Mouse (Mus musculus): ENCODE measurements around the gene Rufy1. TPM values are rescaled to one million over a fixed set of nuclear protein-coding genes. Genes with fewer than 3 reads are reported as not detected.

Rufy1 gene
- polyA plus RNA-seq, 1 experiment from 2014 or later = 33.4 TPM

DNA sequence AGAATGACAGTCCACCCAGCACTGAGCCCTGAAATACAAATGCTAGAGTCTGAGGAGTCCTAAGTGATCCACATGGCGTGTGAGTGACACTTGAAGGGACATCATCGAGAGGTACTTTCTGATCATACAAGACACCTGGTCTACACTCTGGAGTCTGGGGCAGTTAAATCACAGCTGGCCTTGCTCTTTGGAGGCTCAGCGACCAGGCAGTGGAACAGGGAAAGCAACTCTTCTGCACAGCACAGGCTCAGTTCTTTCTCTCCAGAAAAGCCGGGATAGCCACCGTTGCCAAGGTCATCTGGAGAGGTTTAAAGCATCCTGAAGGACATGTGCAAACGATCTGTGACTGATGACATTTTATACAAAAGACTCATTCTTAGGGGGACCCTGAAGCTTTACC lies 23.7 kb downstream of the Rufy1 start:
- peaks cover 29% of the 10 kb centered on the region for H3K36me3 ChIP-seq (ENCODE audit: control insufficient read depth, insufficient read depth)
- peaks cover 15% of the 10 kb centered on the region for H3K4me1 ChIP-seq (ENCODE audit: control insufficient read depth, insufficient read depth, low read length)
- no peak overlapping the region for H3K27ac ChIP-seq (ENCODE audit: low read length)
- no peaks in the 10 kb centered on the region for H3K9me3 ChIP-seq (replicated peaks; ENCODE audit: control insufficient read depth, low read length)
- no peak overlapping the region for H3K9ac ChIP-seq (ENCODE audit: low read length)
- H3K4me2 ChIP-seq (ENCODE audit: low read depth, low read length) = no peak overlapping the region
- no peaks in the 10 kb centered on the region for H3K27me3 ChIP-seq (ENCODE audit: control insufficient read depth, insufficient read depth, low read length)
- ATAC-seq (replicated peaks; ENCODE audit: extremely low read depth, insufficient read depth, low FRiP score) = no peak
- no peak overlapping the region for H3K4me3 ChIP-seq (ENCODE audit: low read length)
- 56% methylated on average over 6 of the region's 6 CpGs for WGBS

DNA sequence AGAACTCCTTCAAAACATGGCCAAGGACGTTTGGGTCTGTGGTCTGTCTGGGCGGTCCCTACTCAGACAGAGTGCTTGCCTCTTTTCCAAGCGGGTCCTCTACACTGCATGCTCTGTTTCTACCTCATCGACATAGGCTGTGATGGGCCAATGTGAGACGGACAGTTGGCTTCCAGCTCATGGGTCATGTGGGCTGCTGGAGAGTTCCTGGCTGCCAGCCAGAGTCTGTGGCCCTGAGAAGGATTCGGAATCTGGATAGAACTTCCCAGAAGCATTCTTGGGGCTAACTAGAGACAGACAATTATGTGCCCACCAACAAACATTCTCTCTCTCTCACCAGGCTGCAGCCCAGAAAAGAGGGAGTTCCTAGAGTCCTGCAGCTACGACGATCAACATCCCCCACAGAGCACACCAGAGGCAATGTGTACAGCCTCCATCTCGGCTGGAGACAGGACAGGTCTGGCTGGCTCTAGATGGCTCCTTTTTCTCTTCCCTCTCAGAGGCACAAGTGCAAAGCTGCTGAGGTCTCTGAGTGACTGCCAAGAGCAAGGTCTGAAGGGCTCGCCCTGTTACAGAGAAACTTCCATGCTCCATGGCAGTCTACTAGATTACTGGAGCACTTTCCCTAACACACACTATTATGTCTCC lies 27.4 kb downstream of the Rufy1 start:
- no peaks in the 10 kb centered on the region for H3K27me3 ChIP-seq (ENCODE audit: control insufficient read depth, insufficient read depth, low read length)
- peaks cover 15% of the 10 kb centered on the region for H3K4me1 ChIP-seq (ENCODE audit: control insufficient read depth, insufficient read depth, low read length)
- peaks cover 36% of the 10 kb centered on the region for H3K36me3 ChIP-seq (ENCODE audit: control insufficient read depth, insufficient read depth)
- H3K4me2 ChIP-seq (ENCODE audit: low read depth, low read length) = peak overlapping the region; percentile 4; the same call in 1 of the 2 replicates
- no peaks in the 10 kb centered on the region for H3K9me3 ChIP-seq (replicated peaks; ENCODE audit: control insufficient read depth, low read length)
- 32% methylated on average over 10 of the region's 10 CpGs for WGBS
- no peak overlapping the region for H3K4me3 ChIP-seq (ENCODE audit: low read length)
- 0 out of 2 replicates have a peak overlapping the region, but pooled peaks have one; percentile 13 for H3K9ac ChIP-seq (ENCODE audit: low read length)
- peak overlapping the region; percentile 76 for H3K27ac ChIP-seq (ENCODE audit: low read length)
- ATAC-seq (replicated peaks; ENCODE audit: extremely low read depth, insufficient read depth, low FRiP score) = peak; percentile 73

GRCm38 (mm10) chr11:50402481-50402880 lies 28.4 kb downstream of the Rufy1 start:
- Histone ChIP-seq H3K36me3 (ENCODE audit: control insufficient read depth, insufficient read depth) (peaks cover 36% of the 10 kb centered on the region), H3K27ac (ENCODE audit: low read length) (peak overlapping the region; percentile 76; the same call in 1 of the 2 replicates), H3K27me3 (ENCODE audit: control insufficient read depth, insufficient read depth, low read length) (no peaks in the 10 kb centered on the region)

GRCm38 (mm10) chr11:50398803-50399202 lies 32.1 kb downstream of the Rufy1 start:
- no peak for ATAC-seq (replicated peaks; ENCODE audit: extremely low read depth, insufficient read depth, low FRiP score)
- H3K9ac ChIP-seq (ENCODE audit: low read length) = no peak overlapping the region
- H3K9me3 ChIP-seq (replicated peaks; ENCODE audit: control insufficient read depth, low read length) = no peaks in the 10 kb centered on the region
- H3K27me3 ChIP-seq (ENCODE audit: control insufficient read depth, insufficient read depth, low read length) = no peaks in the 10 kb centered on the region
- H3K4me2 ChIP-seq (ENCODE audit: low read depth, low read length) = no peak overlapping the region
- H3K36me3 ChIP-seq (ENCODE audit: control insufficient read depth, insufficient read depth) = peaks cover 36% of the 10 kb centered on the region
- H3K4me1 ChIP-seq (ENCODE audit: control insufficient read depth, insufficient read depth, low read length) = peaks cover 9% of the 10 kb centered on the region
- H3K4me3 ChIP-seq (ENCODE audit: low read length) = no peak overlapping the region
- WGBS = 83% methylated on average over 13 of the region's 13 CpGs
- no peak overlapping the region for H3K27ac ChIP-seq (ENCODE audit: low read length)

More at GRCm38 (mm10) chr11:50402481-50402880, 28.4 kb downstream of the Rufy1 start:
- no peaks in the 10 kb centered on the region for H3K9me3 ChIP-seq (replicated peaks; ENCODE audit: control insufficient read depth, low read length)
- WGBS = 87% methylated on average over 3 of the region's 3 CpGs
- peaks cover 15% of the 10 kb centered on the region for H3K4me1 ChIP-seq (ENCODE audit: control insufficient read depth, insufficient read depth, low read length)
- H3K4me2 ChIP-seq (ENCODE audit: low read depth, low read length) = no peak overlapping the region
- no peak overlapping the region for H3K4me3 ChIP-seq (ENCODE audit: low read length)
- no peak overlapping the region for H3K9ac ChIP-seq (ENCODE audit: low read length)
- ATAC-seq (replicated peaks; ENCODE audit: extremely low read depth, insufficient read depth, low FRiP score) = no peak

DNA sequence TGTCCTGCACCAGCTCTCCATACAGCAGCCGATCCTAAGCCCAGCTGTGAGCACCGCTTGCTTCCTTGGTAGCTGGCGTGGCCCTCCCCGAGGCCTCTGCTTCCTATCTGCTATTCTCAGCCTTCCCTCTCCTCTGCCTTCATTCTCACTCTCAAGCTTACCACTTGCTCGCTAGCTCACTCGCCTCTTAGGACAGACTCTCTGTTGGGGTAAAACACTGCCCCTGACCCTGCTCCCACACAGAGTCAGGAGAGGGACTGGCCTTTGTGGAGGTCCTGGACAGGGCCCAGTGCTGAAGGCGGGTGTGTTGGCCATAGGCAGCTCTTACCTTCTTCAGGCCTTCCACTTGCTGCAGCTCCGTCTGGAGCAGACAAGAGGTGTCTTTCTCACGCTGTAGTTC lies 33.6 kb downstream of the Rufy1 start:
- Histone ChIP-seq H3K27ac (ENCODE audit: low read length) (no peak overlapping the region), H3K4me1 (ENCODE audit: control insufficient read depth, insufficient read depth, low read length) (no peaks in the 10 kb centered on the region; the same call in 1 of the 2 replicates), H3K9me3 (replicated peaks; ENCODE audit: control insufficient read depth, low read length) (no peaks in the 10 kb centered on the region), H3K36me3 (ENCODE audit: control insufficient read depth, insufficient read depth) (peaks cover 41% of the 10 kb centered on the region), H3K27me3 (ENCODE audit: control insufficient read depth, insufficient read depth, low read length) (no peaks in the 10 kb centered on the region), H3K4me3 (ENCODE audit: low read length) (no peak overlapping the region), H3K9ac (ENCODE audit: low read length) (no peak overlapping the region), H3K4me2 (ENCODE audit: low read depth, low read length) (no peak overlapping the region)
- no peak for ATAC-seq (replicated peaks; ENCODE audit: extremely low read depth, insufficient read depth, low FRiP score)
- 67% methylated on average over 9 of the region's 9 CpGs for WGBS

DNA sequence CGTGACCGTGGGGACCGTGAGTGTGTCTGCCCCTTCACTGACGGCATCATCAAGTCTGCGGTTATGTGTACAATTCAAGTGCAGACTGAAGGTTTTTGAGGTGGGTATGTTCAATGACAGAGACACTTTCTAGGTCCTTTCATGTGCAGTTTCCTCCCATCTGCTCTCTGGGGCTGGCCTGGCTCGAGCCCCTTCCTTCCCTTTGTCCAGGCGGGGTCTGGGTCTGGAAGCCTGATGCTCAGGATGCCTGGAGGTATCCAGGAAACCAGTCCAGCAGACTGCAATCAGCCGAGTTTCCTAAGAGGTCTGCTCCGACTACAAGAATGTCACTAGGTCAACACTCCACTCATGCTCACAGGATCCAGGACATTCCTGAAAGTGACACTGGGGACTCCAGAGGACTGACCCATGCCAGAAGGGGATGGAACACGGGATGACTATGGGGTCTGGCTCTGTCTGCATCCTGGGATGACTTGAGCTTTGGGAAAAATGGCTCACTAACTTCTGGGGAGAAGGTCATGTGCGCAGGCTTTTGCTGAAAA lies 34.1 kb downstream of the Rufy1 start:
- Histone ChIP-seq H3K36me3 (ENCODE audit: control insufficient read depth, insufficient read depth) (peaks cover 38% of the 10 kb centered on the region), H3K4me3 (ENCODE audit: low read length) (no peak overlapping the region), H3K9ac (ENCODE audit: low read length) (no peak overlapping the region), H3K27me3 (ENCODE audit: control insufficient read depth, insufficient read depth, low read length) (no peaks in the 10 kb centered on the region), H3K4me2 (ENCODE audit: low read depth, low read length) (no peak overlapping the region), H3K9me3 (replicated peaks; ENCODE audit: control insufficient read depth, low read length) (no peaks in the 10 kb centered on the region), H3K4me1 (ENCODE audit: control insufficient read depth, insufficient read depth, low read length) (0 out of 2 replicates have a peak, but pooled peaks cover under 1% of the 10 kb centered on the region), H3K27ac (ENCODE audit: low read length) (no peak overlapping the region)
- ATAC-seq (replicated peaks; ENCODE audit: extremely low read depth, insufficient read depth, low FRiP score) = no peak
- WGBS = 65% methylated on average over 11 of the region's 11 CpGs

GRCm38 (mm10) chr11:50394731-50395130 lies 36.2 kb downstream of the Rufy1 start:
- 89% methylated on average over 7 of the region's 7 CpGs for whole genome bisulfite sequencing
- no peak overlapping the region for H3K4me2 ChIP-seq (ENCODE audit: low read depth, low read length)
- peaks cover 27% of the 10 kb centered on the region for H3K36me3 ChIP-seq (ENCODE audit: control insufficient read depth, insufficient read depth)
- no peaks in the 10 kb centered on the region for H3K27me3 ChIP-seq (ENCODE audit: control insufficient read depth, insufficient read depth, low read length)
- no peaks in the 10 kb centered on the region for H3K9me3 ChIP-seq (replicated peaks; ENCODE audit: control insufficient read depth, low read length)
- H3K4me1 ChIP-seq (ENCODE audit: control insufficient read depth, insufficient read depth, low read length) = peaks cover 7% of the 10 kb centered on the region
- no peak for ATAC-seq (replicated peaks; ENCODE audit: extremely low read depth, insufficient read depth, low FRiP score)
- no peak overlapping the region for H3K9ac ChIP-seq (ENCODE audit: low read length)
- H3K4me3 ChIP-seq (ENCODE audit: low read length) = no peak overlapping the region
- no peak overlapping the region for H3K27ac ChIP-seq (ENCODE audit: low read length)

DNA sequence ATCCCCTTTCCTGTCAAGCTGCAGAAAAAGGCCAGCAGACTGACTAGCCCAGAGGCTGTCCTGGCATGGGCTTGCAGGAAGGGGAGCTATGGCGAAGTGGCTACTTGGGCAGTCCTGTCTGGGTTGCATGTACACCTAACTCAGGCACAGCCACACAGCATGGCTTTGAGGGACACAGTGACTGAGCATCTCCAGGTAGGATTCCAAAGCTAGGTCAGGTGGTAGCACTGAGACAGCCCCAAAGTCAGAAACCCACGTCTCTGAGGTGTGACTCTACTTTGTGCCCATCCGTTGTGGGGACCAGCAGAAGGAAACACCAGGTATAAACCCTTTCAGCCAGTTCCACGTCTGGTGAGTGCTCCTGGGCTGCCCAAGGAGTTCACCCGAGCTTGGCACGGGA lies 37.6 kb downstream of the Rufy1 start:
- 87% methylated on average over 6 of the region's 6 CpGs for WGBS
- Histone ChIP-seq H3K9ac (ENCODE audit: low read length) (no peak overlapping the region), H3K27me3 (ENCODE audit: control insufficient read depth, insufficient read depth, low read length) (no peaks in the 10 kb centered on the region), H3K27ac (ENCODE audit: low read length) (no peak overlapping the region), H3K36me3 (ENCODE audit: control insufficient read depth, insufficient read depth) (peaks cover 27% of the 10 kb centered on the region), H3K4me1 (ENCODE audit: control insufficient read depth, insufficient read depth, low read length) (peaks cover 7% of the 10 kb centered on the region), H3K4me2 (ENCODE audit: low read depth, low read length) (no peak overlapping the region), H3K9me3 (replicated peaks; ENCODE audit: control insufficient read depth, low read length) (no peaks in the 10 kb centered on the region), H3K4me3 (ENCODE audit: low read length) (no peak overlapping the region)
- ATAC-seq (replicated peaks; ENCODE audit: extremely low read depth, insufficient read depth, low FRiP score) = no peak

GRCm38 (mm10) chr11:50391272-50391960 lies 39.5 kb downstream of the Rufy1 start:
- Histone ChIP-seq H3K9ac (ENCODE audit: low read length) (no peak overlapping the region), H3K27ac (ENCODE audit: low read length) (peak overlapping the region; percentile 79), H3K4me3 (ENCODE audit: low read length) (no peak overlapping the region), H3K4me2 (ENCODE audit: low read depth, low read length) (no peak overlapping the region), H3K9me3 (replicated peaks; ENCODE audit: control insufficient read depth, low read length) (no peaks in the 10 kb centered on the region), H3K4me1 (ENCODE audit: control insufficient read depth, insufficient read depth, low read length) (peaks cover 10% of the 10 kb centered on the region), H3K27me3 (ENCODE audit: control insufficient read depth, insufficient read depth, low read length) (no peaks in the 10 kb centered on the region), H3K36me3 (ENCODE audit: control insufficient read depth, insufficient read depth) (peaks cover 44% of the 10 kb centered on the region)
- WGBS = 44% methylated on average over 4 of the region's 4 CpGs
- ATAC-seq (replicated peaks; ENCODE audit: extremely low read depth, insufficient read depth, low FRiP score) = peak; percentile 82
